Mouse (Mus musculus): ENCODE data around the gene Chrna9. TPM values are rescaled to one million over a fixed set of nuclear protein-coding genes. Genes with fewer than 3 reads are reported as not detected.
A peak's percentile ranks its signal among the peaks of the same experiment; 100 is the strongest.

The Chrna9 gene
- polyA plus RNA-seq, 2 experiments = not detected

GRCm38 (mm10) chr5:65959893-65960596, 25.3 kb downstream of the Chrna9 start:
- whole genome bisulfite sequencing (ENCODE audit: insufficient replicate concordance) = 37% methylated on average over 5 of the region's 5 CpGs
- H3K4me3 ChIP-seq (ENCODE audit: insufficient read depth in 1 of 2, low read depth in 2 of 2, low read length in 2 of 2) = no peak overlapping the region
- H3K4me1 ChIP-seq (replicated peaks; ENCODE audit: control insufficient read depth in 2 of 2, insufficient read depth in 2 of 2, low read length in 1 of 2) = peaks cover 0 to 5% of the 10 kb centered on the region in 2 experiments; a peak in 2 of 4 replicates
- no peak overlapping the region for H3K9ac ChIP-seq (replicated peaks)
- ATAC-seq (ENCODE audit: insufficient read depth) (peak; percentile 39; the same call in 1 of the 2 replicates), DNase-seq (ENCODE audit: low read depth in 3 of 3, low spot score in 3 of 3) (no peak)
- H3K27me3 ChIP-seq (ENCODE audit: control insufficient read depth, insufficient read depth, low read length) = no peaks in the 10 kb centered on the region
- H3K4me2 ChIP-seq (ENCODE audit: low read depth) = no peak overlapping the region
- no peak for TF ChIP-seq EP300 (IDR thresholded peaks at IDR 0.05; ENCODE audit: low read depth)
- peak; percentile 18; the same call in 1 of the 2 replicates for TF ChIP-seq CTCF (IDR thresholded peaks at IDR 0.05; ENCODE audit: low read depth)
- H3K36me3 ChIP-seq (replicated peaks; ENCODE audit: control insufficient read depth, insufficient read depth, low read depth) = no peaks in the 10 kb centered on the region
- no peak overlapping the region for H3K27ac ChIP-seq
- no peaks in the 10 kb centered on the region for H3K9me3 ChIP-seq (ENCODE audit: control insufficient read depth, low read length)

DNA sequence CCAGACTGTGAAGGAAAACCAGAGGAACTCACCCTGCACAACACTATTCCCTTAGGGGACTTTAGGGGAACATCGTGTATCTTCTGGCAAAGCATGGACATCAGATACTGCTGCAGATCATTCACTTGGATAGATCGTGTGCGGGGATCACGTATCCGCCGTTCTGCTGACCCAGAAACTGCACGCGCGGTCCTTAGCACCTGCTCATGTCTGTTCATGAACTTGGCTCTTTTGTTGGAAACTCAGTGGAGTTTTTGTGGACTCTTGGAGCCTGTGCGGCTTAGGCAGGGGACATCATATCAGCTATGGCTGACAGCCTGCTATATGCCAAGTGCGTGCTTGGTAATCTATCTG, 25.9 kb downstream of the Chrna9 start:
- no peaks in the 10 kb centered on the region for H3K27me3 ChIP-seq (ENCODE audit: control insufficient read depth, insufficient read depth, low read length)
- no peaks in the 10 kb centered on the region for H3K9me3 ChIP-seq (ENCODE audit: control insufficient read depth, low read length)
- WGBS (ENCODE audit: insufficient replicate concordance) = 67% methylated on average over 11 of the region's 11 CpGs
- no peak overlapping the region for H3K4me3 ChIP-seq (ENCODE audit: insufficient read depth in 1 of 2, low read depth in 2 of 2, low read length in 2 of 2)
- no peak for ATAC-seq (ENCODE audit: insufficient read depth)
- no peak for DNase-seq (ENCODE audit: low read depth in 3 of 3, low spot score in 3 of 3)
- H3K27ac ChIP-seq = no peak overlapping the region
- peaks cover 0 to 2% of the 10 kb centered on the region in 2 experiments; a peak in 1 of 4 replicates for H3K4me1 ChIP-seq (replicated peaks; ENCODE audit: control insufficient read depth in 2 of 2, insufficient read depth in 2 of 2, low read length in 1 of 2)
- no peak overlapping the region for H3K4me2 ChIP-seq (ENCODE audit: low read depth)
- no peaks in the 10 kb centered on the region for H3K36me3 ChIP-seq (replicated peaks; ENCODE audit: control insufficient read depth, insufficient read depth, low read depth)
- H3K9ac ChIP-seq (replicated peaks) = no peak overlapping the region
- no peak for TF ChIP-seq EP300 (IDR thresholded peaks at IDR 0.05; ENCODE audit: low read depth)

DNA sequence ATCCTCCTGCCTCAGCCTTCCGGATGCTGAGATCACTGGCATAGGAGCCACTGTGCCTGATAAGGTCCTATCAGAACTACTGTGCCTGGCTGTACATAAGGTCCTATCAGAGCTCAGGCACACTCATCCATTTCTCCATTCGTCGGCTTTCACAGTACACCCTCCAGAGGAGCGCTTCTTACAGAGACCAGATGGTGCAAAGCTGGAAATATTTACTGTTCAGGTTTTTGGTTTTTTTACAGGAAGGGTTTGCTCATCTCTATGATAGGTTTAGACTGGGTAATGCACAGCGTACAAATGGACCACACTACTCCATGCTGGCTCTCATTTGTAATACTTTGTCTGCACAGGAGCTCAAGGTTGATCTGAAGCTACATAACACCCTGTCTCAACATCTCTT, 28.6 kb downstream of the Chrna9 start:
- H3K36me3 ChIP-seq (replicated peaks; ENCODE audit: control insufficient read depth, insufficient read depth, low read depth) = no peaks in the 10 kb centered on the region
- no peaks in the 10 kb centered on the region for H3K4me1 ChIP-seq (replicated peaks; ENCODE audit: control insufficient read depth in 2 of 2, insufficient read depth in 2 of 2, low read length in 1 of 2)
- WGBS (ENCODE audit: insufficient replicate concordance) = 56% methylated on average over 5 of the region's 5 CpGs
- no peak overlapping the region for H3K4me3 ChIP-seq (ENCODE audit: insufficient read depth in 1 of 2, low read depth in 2 of 2, low read length in 2 of 2)
- no peak for ATAC-seq (ENCODE audit: insufficient read depth)
- TF ChIP-seq EP300 (IDR thresholded peaks at IDR 0.05; ENCODE audit: low read depth) (no peak), CTCF (IDR thresholded peaks at IDR 0.05; ENCODE audit: low read depth) (no peak)
- H3K4me2 ChIP-seq (ENCODE audit: low read depth) = no peak overlapping the region
- H3K27ac ChIP-seq = no peak overlapping the region
- no peaks in the 10 kb centered on the region for H3K27me3 ChIP-seq (ENCODE audit: control insufficient read depth, insufficient read depth, low read length)
- no peaks in the 10 kb centered on the region for H3K9me3 ChIP-seq (ENCODE audit: control insufficient read depth, low read length)
- DNase-seq (ENCODE audit: low read depth in 3 of 3, low spot score in 3 of 3) = no peak
- no peak overlapping the region for H3K9ac ChIP-seq (replicated peaks)

- no peaks in the 10 kb centered on the region for H3K36me3 ChIP-seq (replicated peaks; ENCODE audit: control insufficient read depth, insufficient read depth, low read depth)
- no peak for DNase-seq (ENCODE audit: low read depth in 3 of 3, low spot score in 3 of 3)
- WGBS (ENCODE audit: insufficient replicate concordance) = 65% methylated on average over 7 of the region's 7 CpGs
- H3K4me1 ChIP-seq (replicated peaks; ENCODE audit: control insufficient read depth in 2 of 2, insufficient read depth in 2 of 2, low read length in 1 of 2) = no peaks in the 10 kb centered on the region
- H3K9ac ChIP-seq (replicated peaks) = no peak overlapping the region
- no peak overlapping the region for H3K4me2 ChIP-seq (ENCODE audit: low read depth)
- H3K9me3 ChIP-seq (ENCODE audit: control insufficient read depth, low read length) = no peaks in the 10 kb centered on the region
- no peak overlapping the region for H3K27ac ChIP-seq
- H3K4me3 ChIP-seq (ENCODE audit: insufficient read depth in 1 of 2, low read depth in 2 of 2, low read length in 2 of 2) = no peak overlapping the region
- H3K27me3 ChIP-seq (ENCODE audit: control insufficient read depth, insufficient read depth, low read length) = no peaks in the 10 kb centered on the region
- TF ChIP-seq EP300 (IDR thresholded peaks at IDR 0.05; ENCODE audit: low read depth) (no peak), CTCF (IDR thresholded peaks at IDR 0.05; ENCODE audit: low read depth) (no peak)
- ATAC-seq (ENCODE audit: insufficient read depth) = no peak
Observed at GRCm38 (mm10) chr5:65965771-65966279, 31.1 kb downstream of the Chrna9 start.

- H3K4me1 ChIP-seq (replicated peaks; ENCODE audit: control insufficient read depth in 2 of 2, insufficient read depth in 2 of 2, low read length in 1 of 2) = no peaks in the 10 kb centered on the region
- no peak for ATAC-seq (ENCODE audit: insufficient read depth)
- H3K9me3 ChIP-seq (ENCODE audit: control insufficient read depth, low read length) = no peaks in the 10 kb centered on the region
- DNase-seq (ENCODE audit: low read depth in 3 of 3, low spot score in 3 of 3) = no peak
- H3K9ac ChIP-seq (replicated peaks) = no peak overlapping the region
- H3K27me3 ChIP-seq (ENCODE audit: control insufficient read depth, insufficient read depth, low read length) = no peaks in the 10 kb centered on the region
- 54% methylated on average over 12 of the region's 12 CpGs for WGBS (ENCODE audit: insufficient replicate concordance)
- no peak for TF ChIP-seq CTCF (IDR thresholded peaks at IDR 0.05; ENCODE audit: low read depth)
- no peak for TF ChIP-seq EP300 (IDR thresholded peaks at IDR 0.05; ENCODE audit: low read depth)
- no peak overlapping the region for H3K4me3 ChIP-seq (ENCODE audit: insufficient read depth in 1 of 2, low read depth in 2 of 2, low read length in 2 of 2)
- H3K36me3 ChIP-seq (replicated peaks; ENCODE audit: control insufficient read depth, insufficient read depth, low read depth) = no peaks in the 10 kb centered on the region
- H3K27ac ChIP-seq = no peak overlapping the region
- H3K4me2 ChIP-seq (ENCODE audit: low read depth) = no peak overlapping the region
Observed at GRCm38 (mm10) chr5:65967091-65967490, 32.4 kb downstream of the Chrna9 start.
